Mouse (Mus musculus): ENCODE measurements around the gene Bgn. TPM values are rescaled to one million over a fixed set of nuclear protein-coding genes. Genes with fewer than 3 reads are reported as not detected.
A peak's percentile ranks its signal among the peaks of the same experiment; 100 is the strongest.

Bgn gene
- polyA plus RNA-seq, 1 experiment from 2014 or later = 48.1 TPM

GRCm38 (mm10) chrX:73506577-73506976, 23.2 kb downstream of the Bgn start:
- Histone ChIP-seq H3K27ac (ENCODE audit: low read length) (no peak overlapping the region), H3K9ac (ENCODE audit: low read depth, low read length) (no peak overlapping the region), H3K4me1 (ENCODE audit: control insufficient read depth, insufficient read depth, low read length) (no peaks in the 10 kb centered on the region; the same call in 1 of the 2 replicates), H3K27me3 (replicated peaks; ENCODE audit: control insufficient read depth, insufficient read depth, low read length) (peaks cover 28% of the 10 kb centered on the region), H3K9me3 (ENCODE audit: control insufficient read depth, low read length) (no peaks in the 10 kb centered on the region), H3K4me3 (ENCODE audit: low read length) (no peak overlapping the region), H3K4me2 (ENCODE audit: low read depth, low read length) (no peak overlapping the region), H3K36me3 (ENCODE audit: control insufficient read depth, insufficient read depth, low read length) (no peaks in the 10 kb centered on the region)
- WGBS = 82% methylated on average over 4 of the region's 4 CpGs
- no peak for ATAC-seq

- no peak overlapping the region for H3K4me2 ChIP-seq (ENCODE audit: low read depth, low read length)
- no peaks in the 10 kb centered on the region for H3K9me3 ChIP-seq (ENCODE audit: control insufficient read depth, low read length)
- peaks cover 6% of the 10 kb centered on the region; the same call in 1 of the 2 replicates for H3K27me3 ChIP-seq (replicated peaks; ENCODE audit: control insufficient read depth, insufficient read depth, low read length)
- H3K4me3 ChIP-seq (ENCODE audit: low read length) = no peak overlapping the region
- H3K27ac ChIP-seq (ENCODE audit: low read length) = no peak overlapping the region
- WGBS = 81% methylated on average over 3 of the region's 3 CpGs
- H3K36me3 ChIP-seq (ENCODE audit: control insufficient read depth, insufficient read depth, low read length) = no peaks in the 10 kb centered on the region
- H3K4me1 ChIP-seq (ENCODE audit: control insufficient read depth, insufficient read depth, low read length) = no peaks in the 10 kb centered on the region
- no peak overlapping the region for H3K9ac ChIP-seq (ENCODE audit: low read depth, low read length)
- no peak for ATAC-seq
Measured at GRCm38 (mm10) chrX:73509209-73509608, 25.8 kb downstream of the Bgn start.

- H3K4me2 ChIP-seq (ENCODE audit: low read depth, low read length) = no peak overlapping the region
- WGBS = 51% methylated on average over 3 of the region's 3 CpGs
- no peak for ATAC-seq
- H3K36me3 ChIP-seq (ENCODE audit: control insufficient read depth, insufficient read depth, low read length) = no peaks in the 10 kb centered on the region
- no peak overlapping the region for H3K27ac ChIP-seq (ENCODE audit: low read length)
- no peaks in the 10 kb centered on the region for H3K4me1 ChIP-seq (ENCODE audit: control insufficient read depth, insufficient read depth, low read length)
- H3K4me3 ChIP-seq (ENCODE audit: low read length) = no peak overlapping the region
- no peaks in the 10 kb centered on the region; the same call in 1 of the 2 replicates for H3K27me3 ChIP-seq (replicated peaks; ENCODE audit: control insufficient read depth, insufficient read depth, low read length)
- no peak overlapping the region for H3K9ac ChIP-seq (ENCODE audit: low read depth, low read length)
- no peaks in the 10 kb centered on the region for H3K9me3 ChIP-seq (ENCODE audit: control insufficient read depth, low read length)
Measured at GRCm38 (mm10) chrX:73512904-73513303, 29.5 kb downstream of the Bgn start.

GRCm38 (mm10) chrX:73516556-73516955, 33.2 kb downstream of the Bgn start:
- no peak overlapping the region for H3K9ac ChIP-seq (ENCODE audit: low read depth, low read length)
- no peaks in the 10 kb centered on the region for H3K4me1 ChIP-seq (ENCODE audit: control insufficient read depth, insufficient read depth, low read length)
- 62% methylated on average over 4 of the region's 4 CpGs for WGBS
- H3K36me3 ChIP-seq (ENCODE audit: control insufficient read depth, insufficient read depth, low read length) = no peaks in the 10 kb centered on the region
- H3K27me3 ChIP-seq (replicated peaks; ENCODE audit: control insufficient read depth, insufficient read depth, low read length) = no peaks in the 10 kb centered on the region; the same call in 1 of the 2 replicates
- no peak overlapping the region for H3K27ac ChIP-seq (ENCODE audit: low read length)
- no peak overlapping the region for H3K4me2 ChIP-seq (ENCODE audit: low read depth, low read length)
- ATAC-seq = no peak
- H3K9me3 ChIP-seq (ENCODE audit: control insufficient read depth, low read length) = no peaks in the 10 kb centered on the region
- no peak overlapping the region for H3K4me3 ChIP-seq (ENCODE audit: low read length)

GRCm38 (mm10) chrX:73517060-73517600, 33.7 kb downstream of the Bgn start:
- ATAC-seq = no peak
- Histone ChIP-seq H3K27ac (ENCODE audit: low read length) (no peak overlapping the region), H3K4me1 (ENCODE audit: control insufficient read depth, insufficient read depth, low read length) (no peaks in the 10 kb centered on the region), H3K27me3 (replicated peaks; ENCODE audit: control insufficient read depth, insufficient read depth, low read length) (no peaks in the 10 kb centered on the region), H3K4me3 (ENCODE audit: low read length) (no peak overlapping the region), H3K4me2 (ENCODE audit: low read depth, low read length) (no peak overlapping the region), H3K9me3 (ENCODE audit: control insufficient read depth, low read length) (no peaks in the 10 kb centered on the region), H3K36me3 (ENCODE audit: control insufficient read depth, insufficient read depth, low read length) (no peaks in the 10 kb centered on the region), H3K9ac (ENCODE audit: low read depth, low read length) (no peak overlapping the region)

- Histone ChIP-seq H3K9ac (ENCODE audit: low read depth, low read length) (no peak overlapping the region), H3K4me2 (ENCODE audit: low read depth, low read length) (no peak overlapping the region), H3K4me1 (ENCODE audit: control insufficient read depth, insufficient read depth, low read length) (no peaks in the 10 kb centered on the region), H3K4me3 (ENCODE audit: low read length) (no peak overlapping the region), H3K36me3 (ENCODE audit: control insufficient read depth, insufficient read depth, low read length) (no peaks in the 10 kb centered on the region), H3K27me3 (replicated peaks; ENCODE audit: control insufficient read depth, insufficient read depth, low read length) (no peaks in the 10 kb centered on the region), H3K9me3 (ENCODE audit: control insufficient read depth, low read length) (no peaks in the 10 kb centered on the region), H3K27ac (ENCODE audit: low read length) (no peak overlapping the region)
- no peak for ATAC-seq
- WGBS = 82% methylated on average over 3 of the region's 3 CpGs
Measured at GRCm38 (mm10) chrX:73520692-73521091, 37.3 kb downstream of the Bgn start.

- Histone ChIP-seq H3K27ac (ENCODE audit: low read length) (no peak overlapping the region), H3K27me3 (replicated peaks; ENCODE audit: control insufficient read depth, insufficient read depth, low read length) (no peaks in the 10 kb centered on the region), H3K9ac (ENCODE audit: low read depth, low read length) (no peak overlapping the region), H3K4me1 (ENCODE audit: control insufficient read depth, insufficient read depth, low read length) (no peaks in the 10 kb centered on the region), H3K36me3 (ENCODE audit: control insufficient read depth, insufficient read depth, low read length) (no peaks in the 10 kb centered on the region), H3K4me3 (ENCODE audit: low read length) (no peak overlapping the region), H3K9me3 (ENCODE audit: control insufficient read depth, low read length) (no peaks in the 10 kb centered on the region), H3K4me2 (ENCODE audit: low read depth, low read length) (no peak overlapping the region)
- 65% methylated on average over 8 of the region's 9 CpGs for WGBS
- 0 out of 2 replicates have a peak, but pooled peaks have one; percentile 31 for ATAC-seq
Measured at GRCm38 (mm10) chrX:73524318-73525222, 41.2 kb downstream of the Bgn start.

GRCm38 (mm10) chrX:73525223-73526140, 42.1 kb downstream of the Bgn start:
- Histone ChIP-seq H3K27me3 (replicated peaks; ENCODE audit: control insufficient read depth, insufficient read depth, low read length) (no peaks in the 10 kb centered on the region), H3K4me1 (ENCODE audit: control insufficient read depth, insufficient read depth, low read length) (no peaks in the 10 kb centered on the region), H3K9me3 (ENCODE audit: control insufficient read depth, low read length) (no peaks in the 10 kb centered on the region), H3K27ac (ENCODE audit: low read length) (no peak overlapping the region), H3K9ac (ENCODE audit: low read depth, low read length) (no peak overlapping the region), H3K4me2 (ENCODE audit: low read depth, low read length) (no peak overlapping the region), H3K4me3 (ENCODE audit: low read length) (no peak overlapping the region), H3K36me3 (ENCODE audit: control insufficient read depth, insufficient read depth, low read length) (no peaks in the 10 kb centered on the region)
- no peak for ATAC-seq
- WGBS = 77% methylated on average over 9 of the region's 9 CpGs

GRCm38 (mm10) chrX:73526410-73526887, 43.0 kb downstream of the Bgn start:
- H3K4me1 ChIP-seq (ENCODE audit: control insufficient read depth, insufficient read depth, low read length) = no peaks in the 10 kb centered on the region
- no peaks in the 10 kb centered on the region for H3K27me3 ChIP-seq (replicated peaks; ENCODE audit: control insufficient read depth, insufficient read depth, low read length)
- H3K27ac ChIP-seq (ENCODE audit: low read length) = no peak overlapping the region
- H3K36me3 ChIP-seq (ENCODE audit: control insufficient read depth, insufficient read depth, low read length) = no peaks in the 10 kb centered on the region
- no peaks in the 10 kb centered on the region for H3K9me3 ChIP-seq (ENCODE audit: control insufficient read depth, low read length)
- no peak overlapping the region for H3K9ac ChIP-seq (ENCODE audit: low read depth, low read length)
- no peak overlapping the region for H3K4me3 ChIP-seq (ENCODE audit: low read length)
- H3K4me2 ChIP-seq (ENCODE audit: low read depth, low read length) = no peak overlapping the region
- 34% methylated on average over 3 of the region's 3 CpGs for WGBS
- ATAC-seq = peak; percentile 77

Measured in intestine, embryonic 16.5 days (tissue).